Comparison of ENCODE assay signal across 24 mouse cellular contexts in genomic region chr8:85644921-85645665, GRCm38 (mm10). TPM values are rescaled to one million over a fixed set of nuclear protein-coding genes. Genes with fewer than 3 reads are reported as not detected.
DNase-seq lines count a peak whose midpoint lies in the region; ATAC-seq and TF ChIP-seq lines count a peak whose summit lies in the region.
"Had no signal": no experiment of that assay in that cellular context is flagged by ENCODE, and none has a peak within 500 bp of the region (broad histone marks: within the 10 kb centered on the region; RNA-seq: fewer than 3 reads in every experiment).

No protein-coding gene starts in this region.

- no peaks in the 10 kb centered on the region for H3K27me3 ChIP-seq in lung, postnatal 0 days (replicated peaks; ENCODE audit: insufficient read depth, low read length)
- H3K27me3 ChIP-seq: embryonic facial prominence, embryonic 13.5 days; forebrain, embryonic 12.5 days; heart, embryonic 12.5 days; stomach, embryonic 15.5 days had no signal

- 70% methylated on average over 4 of the region's 4 CpGs for WGBS in lung, postnatal 0 days

- H3K9me3 ChIP-seq in lung, postnatal 0 days (ENCODE audit: low read length): no peaks in the 10 kb centered on the region
- H3K9me3 ChIP-seq: embryonic facial prominence, embryonic 13.5 days; forebrain, embryonic 12.5 days; heart, embryonic 12.5 days; stomach, embryonic 15.5 days had no signal

- no peak for ATAC-seq in lung, postnatal 0 days
- ATAC-seq: intestine, postnatal 0 days had no signal

- no peak overlapping the region for H3K4me3 ChIP-seq in gastrocnemius, adult 2 months
- H3K4me3 ChIP-seq in lung, postnatal 0 days (ENCODE audit: low read depth, low read length): no peak overlapping the region
- H3K4me3 ChIP-seq: embryonic facial prominence, embryonic 13.5 days; forebrain, embryonic 12.5 days; heart, embryonic 12.5 days; stomach, embryonic 15.5 days had no signal

- H3K4me1 ChIP-seq in lung, postnatal 0 days (ENCODE audit: insufficient read depth, low read depth, low read length): no peaks in the 10 kb centered on the region
- H3K4me1 ChIP-seq: embryonic facial prominence, embryonic 13.5 days; forebrain, embryonic 12.5 days; heart, embryonic 12.5 days; stomach, embryonic 15.5 days had no signal

- TF ChIP-seq EP300 in lung, postnatal 0 days (IDR thresholded peaks at IDR 0.05): no peak

- no peaks in the 10 kb centered on the region for H3K36me3 ChIP-seq in lung, postnatal 0 days (ENCODE audit: insufficient read depth, low read length)
- H3K36me3 ChIP-seq: heart, embryonic 12.5 days; stomach, embryonic 15.5 days had no signal

- no peak for TF ChIP-seq CTCF in gastrocnemius, adult 2 months (IDR thresholded peaks at IDR 0.05)
- no peak for TF ChIP-seq CTCF in lung, postnatal 0 days (IDR thresholded peaks at IDR 0.05)

- H3K4me2 ChIP-seq in lung, postnatal 0 days (replicated peaks; ENCODE audit: low read depth, low read length): no peak overlapping the region
- H3K4me2 ChIP-seq: embryonic facial prominence, embryonic 13.5 days; forebrain, embryonic 12.5 days; heart, embryonic 12.5 days; hindbrain, embryonic 14.5 days; lung, embryonic 14.5 days; stomach, embryonic 15.5 days had no signal

- intact Hi-C loops in gastrocnemius, adult 2 months (cut with DNase I): no loop called here

- H3K27ac ChIP-seq in gastrocnemius, adult 2 months: peak overlapping the region; percentile 74
- no peak overlapping the region for H3K27ac ChIP-seq in lung, postnatal 0 days (ENCODE audit: low read length)
- H3K27ac ChIP-seq: embryonic facial prominence, embryonic 13.5 days; forebrain, embryonic 12.5 days; hindbrain, embryonic 14.5 days; liver, embryonic 14.5 days; stomach, embryonic 15.5 days had no signal

- DNase-seq in gastrocnemius, adult 2 months: peak; percentile 61
- DNase-seq in gastrocnemius, postnatal 10 days: no peak
- DNase-seq in lung, postnatal 0 days (ENCODE audit: low spot score): peak; percentile 7
- DNase-seq in lung, postnatal 4 days: no peak
- DNase-seq in NIH3T3 (ENCODE audit: low read depth): peak; percentile 7
- DNase-seq in gonadal fat pad, adult 2 months (ENCODE audit: low read depth): peak; percentile 27
- DNase-seq in cerebellum, postnatal 10 days: no peak
- DNase-seq: adrenal gland, postnatal 25 days; cerebellum, adult 11-12 months; cerebellum, adult 9-11 months; kidney, adult 9 months; kidney, postnatal 10 days; liver; lung, embryonic 14.5 days; midbrain, embryonic 14.5 days; thymus, adult 2 months; thymus, postnatal 36 days had no signal

- no peak overlapping the region for H3K9ac ChIP-seq in lung, postnatal 0 days (replicated peaks; ENCODE audit: low read depth)
- H3K9ac ChIP-seq: embryonic facial prominence, embryonic 13.5 days; forebrain, embryonic 12.5 days; heart, embryonic 12.5 days; hindbrain, embryonic 14.5 days; liver, embryonic 14.5 days; lung, embryonic 14.5 days; stomach, embryonic 15.5 days had no signal

RNA-seq across cellular contexts. Expression of gene Neto2, which starts 55.6 kb away (rescaled TPM):
- total RNA-seq in gastrocnemius, adult 2 months (2021): 1 to 10 TPM in 1 of 2 experiments, under 1 TPM in 1; 0.86 to 3.8 TPM
- total RNA-seq in gastrocnemius, postnatal 10 days (2021): 1 to 10 TPM; 3.2 to 4.0 TPM
- polyA plus RNA-seq in lung, postnatal 0 days (2015; fragmentation: Nextera tagmentation; extraction: Ambion mirVana): 0.88 and 1.5 TPM in 2 replicates
- polyA plus RNA-seq in gonadal fat pad, adult 2 months (2012; rRNA removed): 0.30 and 0.39 TPM in 2 replicates

Comparison
In these comparisons a context has a peak if more than half of its experiments do, and no peak if none do; other contexts are left out.
1. DNase-seq: peak in gastrocnemius, adult 2 months (single experiment), lung, postnatal 0 days (single experiment), NIH3T3 (single experiment) and gonadal fat pad, adult 2 months (single experiment); none in gastrocnemius, postnatal 10 days (single experiment), lung, postnatal 4 days (0 of 2) and cerebellum, postnatal 10 days (0 of 2).